Mouse (Mus musculus) thymus, postnatal 14 days (tissue): Measurements from ENCODE around the gene Ccdc93.

Experiments used
- DNase-seq: peaks from one replicate; pipeline ENCODE4 v3.0.0; 2021

Gene Ccdc93

GRCm38 (mm10) chr1:121527600-121528398 is 97.0 kb downstream of the Ccdc93 start:
- DNase-seq = no peak

- no peak for DNase-seq
Measured at GRCm38 (mm10) chr1:121528399-121528720, 97.5 kb downstream of the Ccdc93 start, which contains the start of gene Htr5b. Gene Htr5b, minus strand, starts transcription at chr1:121528465.

DNA sequence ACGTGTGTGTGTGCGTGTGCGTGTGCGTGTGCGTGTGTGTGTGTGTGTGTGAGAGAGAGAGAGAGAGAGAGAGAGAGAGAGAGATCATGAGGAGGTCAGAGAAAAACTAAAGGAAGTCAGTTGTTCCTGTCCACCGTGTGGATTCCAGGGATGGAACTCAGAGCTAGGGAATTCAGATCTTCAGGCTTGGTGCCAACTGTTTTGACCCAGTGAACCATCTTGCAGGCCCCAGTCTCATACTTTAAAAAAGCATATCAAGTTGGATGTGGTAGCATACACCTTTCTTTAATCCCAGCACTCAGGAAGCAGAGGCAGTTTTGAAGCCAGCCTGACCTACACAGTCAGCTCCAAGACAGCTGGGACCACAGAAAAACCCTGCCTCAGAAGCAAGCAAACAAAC is 98.4 kb downstream of the Ccdc93 start:
- DNase-seq = no peak

DNA sequence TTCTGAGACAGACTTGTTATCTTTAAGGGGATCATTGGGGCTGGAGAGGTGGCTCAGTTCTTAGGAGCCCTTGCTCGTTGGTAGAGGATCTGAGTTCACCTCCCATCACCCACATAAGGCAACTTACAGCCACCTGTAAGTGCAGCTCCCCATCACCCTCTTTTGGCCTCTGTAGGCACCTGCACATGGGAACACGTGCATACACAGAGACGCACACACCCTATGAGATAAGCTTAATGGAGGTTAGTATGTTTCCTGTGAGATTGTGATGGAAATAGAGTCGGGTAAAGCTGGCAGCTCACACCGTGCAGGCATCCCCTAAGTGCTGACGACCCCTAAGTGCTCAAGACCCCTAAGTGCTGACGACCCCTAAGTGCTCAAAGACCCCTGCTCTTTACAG is 100.6 kb downstream of the Ccdc93 start:
- DNase-seq = no peak

DNA sequence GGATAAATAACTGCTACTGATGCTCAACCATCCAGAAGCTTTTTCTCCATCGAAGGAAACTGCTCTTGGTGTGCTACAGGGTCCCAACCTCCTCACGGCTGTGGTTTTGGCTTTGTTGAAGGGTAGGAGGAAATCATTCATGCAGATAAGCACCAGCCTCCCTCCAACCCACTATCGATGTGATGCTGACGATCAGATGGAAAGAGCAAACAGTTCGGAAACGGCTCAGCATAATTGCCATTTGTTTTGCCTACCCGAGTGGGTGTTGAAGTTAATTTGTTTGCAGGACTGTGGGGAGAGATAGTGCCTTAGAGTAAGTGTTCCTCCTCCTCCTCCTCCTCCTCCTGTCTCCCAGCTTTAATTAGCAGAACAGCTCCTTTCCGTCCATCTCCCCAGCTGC is 109.5 kb downstream of the Ccdc93 start:
- no peak for DNase-seq

GRCm38 (mm10) chr1:121546844-121547243 is 116.0 kb downstream of the Ccdc93 start:
- no peak for DNase-seq

GRCm38 (mm10) chr1:121548667-121549066 is 117.8 kb downstream of the Ccdc93 start:
- no peak for DNase-seq

GRCm38 (mm10) chr1:121549456-121549855 is 118.6 kb downstream of the Ccdc93 start:
- DNase-seq = peak; percentile 23

DNA sequence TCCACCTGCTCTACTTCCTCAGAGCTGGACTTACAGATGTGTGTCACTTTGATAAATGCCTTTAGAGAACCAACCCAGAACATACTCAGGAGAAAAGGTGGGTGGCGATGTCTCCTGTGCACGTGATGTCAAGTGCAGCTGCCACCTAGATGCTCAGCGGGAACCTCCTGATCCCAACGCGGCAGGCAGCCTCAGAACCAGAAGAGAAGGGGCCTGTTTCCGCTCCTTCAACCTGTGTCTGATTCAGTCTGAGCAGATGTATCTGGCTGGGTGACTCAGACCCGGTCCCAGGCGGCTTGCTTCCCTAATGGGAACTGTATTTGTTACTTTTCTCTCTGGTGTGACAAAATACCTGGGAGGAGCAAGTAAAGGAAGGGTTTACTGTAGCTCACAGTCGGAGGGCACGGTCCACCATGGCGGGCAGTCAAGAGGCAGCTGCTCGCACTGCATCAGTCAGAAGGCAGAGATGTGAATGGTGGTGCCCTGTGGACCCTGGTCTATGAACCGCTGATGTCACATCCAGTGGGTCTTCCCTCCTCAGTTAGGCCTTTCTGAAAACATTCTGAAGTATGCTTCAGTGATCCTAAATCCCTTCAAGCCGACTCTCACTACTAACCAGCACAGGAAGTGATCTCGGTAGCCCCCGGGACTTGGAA is 120.1 kb downstream of the Ccdc93 start:
- no peak for DNase-seq

DNA sequence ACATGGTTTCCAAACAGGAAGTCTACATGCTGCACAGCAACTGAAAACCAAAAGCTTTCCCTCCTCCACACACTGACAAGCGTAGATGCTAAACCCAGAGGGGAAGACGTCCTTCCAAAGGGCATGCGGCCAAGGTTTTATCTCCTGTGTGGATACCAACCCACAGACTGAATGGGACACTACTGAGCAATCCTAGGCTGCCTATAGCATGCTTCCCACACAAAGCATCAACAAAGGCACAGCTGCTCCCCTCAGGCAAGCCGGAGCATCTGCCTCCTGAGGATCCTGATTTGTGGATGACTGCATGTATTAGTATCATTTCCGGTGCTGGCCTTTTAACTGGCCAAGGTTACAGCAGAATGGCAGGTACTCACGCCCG is 120.6 kb downstream of the Ccdc93 start:
- no peak for DNase-seq
